ENCODE assay signal across 9 mouse cellular contexts in the genomic region with DNA sequence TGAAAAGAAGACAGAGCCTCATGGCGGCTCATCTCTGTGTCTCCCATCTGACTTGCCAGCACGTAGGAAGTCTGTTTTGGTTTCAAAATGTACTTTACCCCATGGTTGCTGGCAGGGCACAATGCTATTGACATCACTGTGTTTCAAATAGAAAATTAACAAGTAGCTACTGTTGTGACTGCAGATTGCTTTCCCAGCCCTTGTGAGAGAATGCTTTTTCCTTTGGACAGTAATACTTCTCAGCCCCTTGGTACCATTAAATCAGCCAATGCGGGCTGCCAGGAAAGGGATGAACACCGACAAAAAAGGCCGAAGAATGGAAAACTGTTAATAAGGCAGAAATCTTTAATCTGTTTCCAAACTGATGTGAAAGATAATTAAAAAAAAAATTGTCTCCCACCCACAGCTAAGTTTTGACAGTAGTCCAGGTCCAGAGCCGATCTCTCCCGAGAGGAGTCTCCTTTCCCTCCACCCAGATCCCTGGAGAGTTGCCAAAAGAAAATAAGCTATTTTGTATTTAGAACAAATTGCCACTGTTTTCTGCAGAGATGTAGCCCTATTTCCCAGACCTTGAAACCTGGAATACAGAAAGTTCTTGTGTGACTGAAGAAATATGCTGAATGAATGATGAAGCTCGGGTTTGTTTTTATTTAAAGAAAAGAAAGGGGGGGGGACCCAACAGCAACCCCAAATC. TPM values are rescaled to one million over a fixed set of nuclear protein-coding genes. Genes with fewer than 3 reads are reported as not detected.
DNase-seq lines count a peak whose midpoint lies in the region; ATAC-seq lines count a peak whose summit lies in the region.
"Had no signal": no experiment of that assay in that cellular context is flagged by ENCODE, and none has a peak within 500 bp of the region (broad histone marks: within the 10 kb centered on the region; RNA-seq: fewer than 3 reads in every experiment).

No protein-coding gene starts in this region.

- no peaks in the 10 kb centered on the region for H3K27me3 ChIP-seq in heart, embryonic 15.5 days

- no peak overlapping the region for H3K9ac ChIP-seq in heart, embryonic 15.5 days

- ATAC-seq in heart, embryonic 15.5 days (replicated peaks; ENCODE audit: insufficient number of reproducible peaks, insufficient read depth, low FRiP score, low read depth), result no peak
- no peak for ATAC-seq in megakaryocyte progenitor cell, adult 5-6 weeks (replicated peaks; ENCODE audit: poor library complexity)

- no peak overlapping the region for H3K27ac ChIP-seq in heart, embryonic 15.5 days

- DNase-seq in heart, postnatal 4 days, result no peak
- DNase-seq in right cerebral cortex, postnatal 10 days (ENCODE audit: low spot score in 2 of 2), result peak; percentile 45 to 64
- no peak for DNase-seq in right cerebral cortex, postnatal 25 days
- peak; percentile 61 to 75 for DNase-seq in kidney, postnatal 36 days
- peak; percentile 42 for DNase-seq in testis, postnatal 10 days (ENCODE audit: low spot score)
- DNase-seq in ovary, postnatal 14 days (ENCODE audit: low spot score), result no peak

- H3K4me1 ChIP-seq in heart, embryonic 15.5 days (replicated peaks), result peaks cover 23% of the 10 kb centered on the region

- H3K4me3 ChIP-seq in heart, embryonic 15.5 days, result no peak overlapping the region

- no peaks in the 10 kb centered on the region for H3K36me3 ChIP-seq in heart, embryonic 15.5 days

- 56% methylated on average over 8 of the region's 8 CpGs for WGBS in heart, embryonic 15.5 days

- peak overlapping the region; percentile 33 for H3K4me2 ChIP-seq in heart, embryonic 15.5 days

- H3K9me3 ChIP-seq in heart, embryonic 15.5 days (replicated peaks), result no peaks in the 10 kb centered on the region
- H3K9me3 ChIP-seq: G1E had no signal

RNA-seq across cellular contexts. Expression of a gene that starts 11.2 kb away (rescaled TPM):
- polyA plus RNA-seq in heart, embryonic 15.5 days (2015; fragmentation: Nextera tagmentation; extraction: Ambion mirVana), result 2.5 TPM in 1 of 2 replicates, not detected in the other
- total RNA-seq in heart, postnatal 4 days (2021), result not detected
- not detected in 2 replicates for total RNA-seq in megakaryocyte progenitor cell, adult 5-6 weeks (2015)
- not detected in 2 replicates for total RNA-seq in megakaryocyte progenitor cell, adult 5-6 weeks (2017)
- polyA plus RNA-seq: G1E had no signal

RNA-seq across cellular contexts. Expression of a gene that starts 30.0 kb away (rescaled TPM):
- 25.7 and 28.8 TPM in 2 replicates for polyA plus RNA-seq in heart, embryonic 15.5 days (2015; fragmentation: Nextera tagmentation; extraction: Ambion mirVana)
- 10 to 100 TPM; 43.2 to 48.2 TPM for total RNA-seq in heart, postnatal 4 days (2021)
- total RNA-seq in megakaryocyte progenitor cell, adult 5-6 weeks (2015), result 83.2 and 83.5 TPM in 2 replicates
- 32.3 and 42.5 TPM in 2 replicates for total RNA-seq in megakaryocyte progenitor cell, adult 5-6 weeks (2017)

RNA-seq across cellular contexts. Expression of a gene that starts 50.1 kb away (rescaled TPM):
- polyA plus RNA-seq in heart, embryonic 15.5 days (2015; fragmentation: Nextera tagmentation; extraction: Ambion mirVana), result 38.6 and 39.1 TPM in 2 replicates
- 10 to 100 TPM; 26.1 to 27.1 TPM for total RNA-seq in heart, postnatal 4 days (2021)
- total RNA-seq in megakaryocyte progenitor cell, adult 5-6 weeks (2015), result 26.5 and 33.7 TPM in 2 replicates
- total RNA-seq in megakaryocyte progenitor cell, adult 5-6 weeks (2017), result 58.6 and 59.3 TPM in 2 replicates

Comparison
In these comparisons a context has a peak if more than half of its experiments do, and no peak if none do; other contexts are left out.
1. DNase-seq: peak in right cerebral cortex, postnatal 10 days (2 of 2), kidney, postnatal 36 days (2 of 2) and testis, postnatal 10 days (single experiment); none in heart, postnatal 4 days (single experiment), right cerebral cortex, postnatal 25 days (single experiment) and ovary, postnatal 14 days (single experiment).